Mouse (Mus musculus) E14TG2a.4 (cell line): Measurements from ENCODE around the gene Add2.
"Not testable (repeated sequence)": the region's sequence is repeated elsewhere in the genome, so short reads cannot be mapped to it uniquely, and the experiment has no call there.

Experiments used
- H3K27me3 ChIP-seq: 2 replicates; pipeline ENCODE4 v1.6.1; 2014; ENCODE audit warnings: low read length, control low read depth; ENCODE audit not compliant: insufficient read depth
- H3K36me3 ChIP-seq: 2 replicates; pipeline ENCODE4 v1.6.1; 2014; ENCODE audit warnings: low read length, control low read depth; ENCODE audit not compliant: insufficient read depth
- H3K4me1 ChIP-seq: replicated peaks from 2 replicates; pipeline ENCODE4 v1.6.1; 2014; ENCODE audit warnings: low read depth, low read length, control low read depth
- H3K4me3 ChIP-seq: replicated peaks from 2 replicates; pipeline ENCODE4 v1.5.1; 2014; ENCODE audit warnings: mild to moderate bottlenecking, low read length
- H3K9me3 ChIP-seq: 2 replicates; pipeline ENCODE4 v1.6.1; 2014; ENCODE audit warnings: low read length, control low read depth
- CTCF ChIP-seq: conservative IDR thresholded peaks from 2 replicates; pipeline ENCODE4 v1.5.1; 2014; ENCODE audit warnings: low read length
- NANOG ChIP-seq: IDR thresholded peaks from 2 replicates; pipeline ENCODE4 v1.6.1; 2014; ENCODE audit warnings: borderline replicate concordance, low read length, mixed read lengths
- POU5F1 ChIP-seq: IDR thresholded peaks from 2 replicates; pipeline ENCODE4 v1.6.1; 2014; ENCODE audit warnings: low read length, borderline replicate concordance

Gene Add2

DNA sequence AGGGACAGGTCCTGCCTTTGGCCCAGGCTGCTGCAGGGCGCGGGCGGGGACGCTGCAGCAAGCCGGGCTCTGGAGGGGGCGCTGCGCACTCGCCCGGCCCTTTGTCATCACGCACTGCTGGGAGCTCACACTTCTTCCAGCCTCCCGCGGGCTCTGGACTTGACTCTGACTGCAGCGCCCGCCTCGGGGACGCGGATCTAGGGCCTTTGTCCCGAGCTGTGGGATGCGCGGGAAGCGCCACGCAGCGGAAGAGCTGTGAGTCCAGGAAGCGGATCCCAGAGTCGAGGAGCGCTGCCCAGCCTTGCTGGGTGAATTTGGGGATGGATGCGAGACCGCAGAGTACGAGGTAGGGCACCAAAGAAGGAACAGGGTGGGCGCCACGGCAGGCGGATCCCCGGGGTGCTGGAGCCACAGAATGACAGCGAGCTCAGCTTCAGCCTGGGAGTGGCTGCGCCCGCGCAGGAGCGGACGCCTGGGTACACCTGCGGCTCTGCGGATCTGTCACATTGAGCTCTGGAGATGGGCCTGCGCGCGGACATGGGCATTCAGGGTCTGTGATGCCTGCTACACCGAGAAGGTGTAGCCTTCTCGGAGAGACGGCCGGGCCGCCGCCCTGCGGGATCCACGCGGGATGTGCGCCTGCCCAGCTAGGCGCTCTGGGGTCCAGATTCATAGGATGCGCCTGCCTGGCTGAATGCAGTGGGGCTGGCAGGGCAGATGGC is at the start of gene Add2:
TSS of gene Add2 (plus strand) at position 81 of the 722 bp plus-strand sequence.
- TF ChIP-seq NANOG (no peak), POU5F1 (no peak), CTCF (no peak)
- no peaks in the 10 kb centered on the region for H3K36me3 ChIP-seq
- H3K27me3 ChIP-seq = peaks cover 61% of the 10 kb centered on the region
- H3K9me3 ChIP-seq = peaks cover 6% of the 10 kb centered on the region; the same call in 1 of the 2 replicates
- H3K4me3 ChIP-seq = peak within 1 kb of the TSS; percentile 80
- H3K4me1 ChIP-seq = no peaks in the 10 kb centered on the region; the same call in 1 of the 2 replicates

- H3K27me3 ChIP-seq, H3K36me3 ChIP-seq, H3K4me3 ChIP-seq, H3K4me1 ChIP-seq: not testable (repeated sequence)
- H3K9me3 ChIP-seq = peaks cover 19% of the 10 kb centered on the region
Observed at GRCm38 (mm10) chr6:85978736-85979135, 49.7 kb upstream of the Add2 start.

GRCm38 (mm10) chr6:85984351-85984750 is 44.1 kb upstream of the Add2 start:
- TF ChIP-seq POU5F1 (no peak), CTCF (no peak), NANOG (no peak)

DNA sequence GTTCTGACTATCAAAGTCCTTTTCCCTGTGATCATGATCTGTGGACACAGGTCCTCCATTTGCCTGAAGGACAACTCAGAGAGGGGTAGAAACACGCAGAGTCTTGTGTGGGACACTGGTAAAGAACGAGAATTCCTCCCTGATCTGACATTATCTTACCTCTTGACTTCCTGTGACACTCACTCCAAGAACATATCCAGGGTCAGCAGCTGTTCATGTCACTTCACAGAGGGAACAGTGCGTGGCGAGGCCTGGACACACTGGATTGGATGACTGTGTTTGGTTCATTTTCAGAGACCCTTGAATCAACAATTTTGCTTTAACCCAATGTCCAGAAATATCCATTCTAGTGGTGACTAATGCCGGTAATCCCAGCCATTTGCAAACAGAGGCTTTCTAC is 38.9 kb upstream of the Add2 start:
- not testable (repeated sequence) for H3K4me3 ChIP-seq, H3K9me3 ChIP-seq, H3K4me1 ChIP-seq, H3K36me3 ChIP-seq
- H3K27me3 ChIP-seq = peaks cover 12% of the 10 kb centered on the region

More at GRCm38 (mm10) chr6:85984351-85984750, 44.1 kb upstream of the Add2 start:
- H3K4me3 ChIP-seq = no peak overlapping the region
- H3K4me1 ChIP-seq = no peaks in the 10 kb centered on the region
- no peaks in the 10 kb centered on the region for H3K27me3 ChIP-seq
- no peaks in the 10 kb centered on the region for H3K36me3 ChIP-seq
- peaks cover 1% of the 10 kb centered on the region for H3K9me3 ChIP-seq

DNA sequence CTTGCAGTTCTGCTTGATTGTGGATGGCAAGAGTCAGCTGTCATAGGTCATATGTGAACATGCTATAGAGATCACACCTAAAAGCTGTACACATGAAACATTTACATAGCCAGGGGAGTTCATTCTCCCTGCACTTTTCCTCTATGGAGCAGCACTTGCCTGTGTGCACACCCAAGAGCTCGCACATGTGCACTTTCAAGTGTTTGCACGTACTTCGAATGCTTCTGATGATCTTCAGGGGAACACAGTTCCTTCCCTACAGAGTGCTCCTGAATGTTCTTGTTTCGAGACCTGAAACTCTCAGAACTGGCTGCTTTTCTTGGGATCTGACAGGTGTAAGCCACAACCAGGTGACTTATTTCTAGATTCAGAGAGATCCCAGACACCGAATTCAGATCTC is 37.7 kb upstream of the Add2 start:
- H3K4me1 ChIP-seq, H3K4me3 ChIP-seq, H3K9me3 ChIP-seq, H3K36me3 ChIP-seq: not testable (repeated sequence)
- peaks cover 12% of the 10 kb centered on the region for H3K27me3 ChIP-seq

- H3K4me1 ChIP-seq = peaks cover 3% of the 10 kb centered on the region; the same call in 1 of the 2 replicates
- peaks cover 5% of the 10 kb centered on the region; the same call in 1 of the 2 replicates for H3K27me3 ChIP-seq
- H3K9me3 ChIP-seq = peaks cover 24% of the 10 kb centered on the region
- TF ChIP-seq CTCF (peak; percentile 64), NANOG (no peak)
- H3K4me3 ChIP-seq = no peak overlapping the region
- H3K36me3 ChIP-seq = no peaks in the 10 kb centered on the region
Observed at GRCm38 (mm10) chr6:86003405-86003925, 25.0 kb upstream of the Add2 start.

- peaks cover 30% of the 10 kb centered on the region for H3K9me3 ChIP-seq
- no peaks in the 10 kb centered on the region for H3K36me3 ChIP-seq
- TF ChIP-seq CTCF (peak; percentile 78), POU5F1 (no peak), NANOG (no peak)
- H3K27me3 ChIP-seq = peaks cover 5% of the 10 kb centered on the region; the same call in 1 of the 2 replicates
- H3K4me3 ChIP-seq = no peak overlapping the region
- H3K4me1 ChIP-seq = peaks cover 3% of the 10 kb centered on the region; the same call in 1 of the 2 replicates
Observed at GRCm38 (mm10) chr6:86004271-86005148, 24.0 kb upstream of the Add2 start.

DNA sequence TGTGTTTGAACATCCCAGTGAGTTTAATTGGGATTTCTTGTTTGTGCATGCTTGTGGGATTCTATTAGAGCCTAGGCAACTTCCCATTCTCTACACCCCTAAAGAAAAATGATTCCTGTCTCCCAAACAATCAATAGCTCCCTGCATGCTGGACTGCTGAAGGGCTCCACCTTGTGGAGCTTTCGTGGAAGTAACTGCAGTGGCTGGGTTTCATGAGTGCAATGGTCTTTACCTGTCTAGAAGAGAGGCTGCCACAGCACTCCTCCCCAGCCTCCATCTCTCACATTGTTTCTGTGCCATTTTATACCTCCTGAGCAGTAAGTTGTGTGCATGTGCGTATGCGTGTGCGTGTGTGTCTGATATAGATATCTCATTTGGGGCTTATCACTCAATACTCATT is 18.5 kb upstream of the Add2 start:
- H3K4me1 ChIP-seq = no peaks in the 10 kb centered on the region
- TF ChIP-seq POU5F1 (no peak), CTCF (peak; percentile 85)
- H3K4me3 ChIP-seq = no peak overlapping the region
- H3K36me3 ChIP-seq = no peaks in the 10 kb centered on the region
- peaks cover 32% of the 10 kb centered on the region for H3K27me3 ChIP-seq
- peaks cover 6% of the 10 kb centered on the region; the same call in 1 of the 2 replicates for H3K9me3 ChIP-seq

GRCm38 (mm10) chr6:86014812-86015211 is 13.7 kb upstream of the Add2 start:
- not testable (repeated sequence) for H3K4me3 ChIP-seq, H3K36me3 ChIP-seq, H3K4me1 ChIP-seq, H3K9me3 ChIP-seq
- peaks cover 74% of the 10 kb centered on the region for H3K27me3 ChIP-seq
